Mouse (Mus musculus): Measurements from ENCODE around the gene Cd101. TPM values are rescaled to one million over a fixed set of nuclear protein-coding genes. Genes with fewer than 3 reads are reported as not detected.

Cd101 gene
- total RNA-seq (2021) = under 1 TPM; 0.13 to 0.20 TPM
- long read RNA-seq, experiment 1 = 0 reads
- long read RNA-seq, experiment 2, partial matches to known transcripts = 1 of 2 reads
- long read RNA-seq, experiment 2, other reads (novel, unspliced or antisense) = 1 of 2 reads

GRCm38 (mm10) chr3:101029339-101029738, at the start of gene Cd101:
Cd101 (minus strand) TSS chr3:101029556.
- DNase-seq = no peak

DNA sequence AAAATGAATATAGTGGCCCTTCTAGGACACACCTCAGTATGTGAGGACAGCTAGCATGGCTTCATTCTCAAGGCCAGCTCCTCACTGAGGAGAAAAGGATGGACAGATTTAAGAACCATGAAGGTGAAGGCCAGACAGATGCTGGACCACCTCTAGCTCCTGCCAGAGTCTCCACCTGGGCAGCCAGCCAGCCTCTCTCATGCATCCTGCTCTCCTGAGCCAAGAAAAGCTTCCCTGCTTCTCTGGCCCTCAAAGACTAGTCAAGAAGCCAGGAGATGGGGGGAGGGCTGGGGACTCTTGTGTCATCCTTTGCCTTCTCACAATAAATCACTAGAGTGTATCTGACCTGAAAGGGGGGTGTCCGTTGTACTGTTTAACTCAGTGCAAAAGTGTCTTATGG, 49.0 kb upstream of the Cd101 start:
- peak; percentile 39 for DNase-seq

GRCm38 (mm10) chr3:101077710-101078100, 48.3 kb upstream of the Cd101 start:
- DNase-seq = no peak

GRCm38 (mm10) chr3:101076966-101077709, 47.8 kb upstream of the Cd101 start:
- DNase-seq = no peak

DNA sequence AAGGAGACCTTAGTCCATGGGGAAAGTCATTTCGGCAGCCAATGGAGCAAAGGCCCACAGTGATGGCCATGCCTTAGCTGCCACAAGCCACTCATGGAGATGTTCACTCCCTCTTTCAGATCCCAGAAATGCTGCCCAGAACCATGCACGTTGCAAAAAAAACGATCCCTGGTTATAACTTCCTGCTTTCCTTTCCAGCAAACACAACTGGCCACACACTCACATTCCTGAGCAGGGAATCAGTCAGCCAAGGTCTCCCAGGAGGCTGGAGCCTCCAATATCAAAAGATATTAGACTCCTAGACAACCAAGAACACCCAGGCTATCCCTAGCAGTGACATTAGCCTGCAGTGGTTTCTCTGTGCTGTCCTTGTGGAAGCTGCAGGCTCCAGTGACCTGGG, 46.5 kb upstream of the Cd101 start:
- peak; percentile 25 for DNase-seq

GRCm38 (mm10) chr3:101073384-101073783, 44.0 kb upstream of the Cd101 start:
- no peak for DNase-seq

- no peak for DNase-seq
Measured at GRCm38 (mm10) chr3:101072506-101073215, 43.3 kb upstream of the Cd101 start.

DNA sequence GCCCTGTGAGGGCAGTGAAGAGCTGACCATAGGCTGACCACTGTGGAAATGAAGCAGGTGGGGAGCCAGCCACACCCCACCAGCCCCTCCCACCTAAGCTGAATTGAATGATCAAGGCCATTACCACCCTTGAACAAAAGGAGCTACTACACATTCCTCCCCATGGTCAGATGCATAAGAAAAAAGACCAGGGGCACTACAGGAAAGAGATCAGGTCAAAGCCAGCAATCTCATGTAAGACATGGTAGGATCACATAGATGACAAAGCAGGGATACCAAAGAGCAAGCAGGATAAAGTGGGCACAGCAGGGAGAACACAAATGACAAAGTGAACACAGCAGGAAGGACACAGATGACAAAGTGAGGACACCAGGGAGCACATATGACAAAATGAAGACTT, 42.2 kb upstream of the Cd101 start:
- DNase-seq = no peak

DNA sequence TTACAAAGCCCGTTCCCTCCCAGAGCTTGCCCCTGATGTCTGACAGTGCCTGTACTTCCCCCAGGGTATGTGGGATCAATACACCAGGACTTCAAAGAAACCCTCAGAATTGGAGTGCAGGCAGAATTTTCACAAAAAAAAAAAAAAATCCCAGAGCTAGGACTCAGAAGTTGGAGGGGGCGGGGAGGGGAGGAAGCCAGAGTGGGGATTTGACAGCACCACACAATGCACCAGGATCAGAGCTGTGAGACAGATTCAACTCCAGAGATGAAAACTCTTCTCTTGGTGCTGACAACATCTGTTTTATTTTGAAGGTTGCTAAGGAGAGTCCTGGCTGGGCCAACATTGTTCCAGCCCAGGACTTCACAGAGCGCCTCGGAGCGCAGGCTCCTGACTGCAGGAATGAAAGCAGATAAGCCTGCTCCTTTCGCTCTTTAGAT, 41.5 kb upstream of the Cd101 start:
- peak; percentile 30 for DNase-seq

DNA sequence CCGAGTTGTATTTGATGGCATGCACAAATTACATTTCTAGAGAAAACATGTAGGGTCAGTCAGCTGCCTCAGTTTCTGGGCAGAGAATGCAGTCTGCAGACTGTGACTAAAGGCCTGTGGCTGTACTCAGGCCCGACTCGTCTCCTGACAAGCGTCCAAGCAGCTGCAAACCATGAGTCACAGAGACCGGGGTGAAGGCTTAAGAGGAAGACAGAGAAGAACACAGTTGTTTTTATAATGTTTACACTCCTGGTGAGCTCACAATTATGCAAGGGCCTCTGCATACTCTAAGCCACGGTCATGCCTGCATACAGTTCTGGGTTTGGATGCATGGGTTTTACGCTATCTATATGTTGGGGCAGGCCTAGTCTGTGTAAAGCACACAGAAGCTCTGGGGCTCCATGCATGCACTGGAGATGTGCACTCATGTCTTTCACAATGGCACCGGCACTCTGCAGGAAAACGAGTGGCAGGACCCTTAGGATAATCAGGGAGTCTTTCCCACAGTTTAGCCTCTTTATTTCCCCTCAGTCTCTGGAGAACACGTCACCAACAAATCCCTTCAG, 41.0 kb upstream of the Cd101 start:
- DNase-seq = peak; percentile 81

GRCm38 (mm10) chr3:101068701-101069100, 39.3 kb upstream of the Cd101 start:
- no peak for DNase-seq

GRCm38 (mm10) chr3:101066175-101066574, 36.8 kb upstream of the Cd101 start:
- DNase-seq = no peak

- no peak for DNase-seq
Measured at GRCm38 (mm10) chr3:101061865-101062585, 32.7 kb upstream of the Cd101 start.

GRCm38 (mm10) chr3:101059214-101059613, 29.9 kb upstream of the Cd101 start:
- DNase-seq = no peak

GRCm38 (mm10) chr3:101058203-101058602, 28.8 kb upstream of the Cd101 start:
- no peak for DNase-seq

DNA sequence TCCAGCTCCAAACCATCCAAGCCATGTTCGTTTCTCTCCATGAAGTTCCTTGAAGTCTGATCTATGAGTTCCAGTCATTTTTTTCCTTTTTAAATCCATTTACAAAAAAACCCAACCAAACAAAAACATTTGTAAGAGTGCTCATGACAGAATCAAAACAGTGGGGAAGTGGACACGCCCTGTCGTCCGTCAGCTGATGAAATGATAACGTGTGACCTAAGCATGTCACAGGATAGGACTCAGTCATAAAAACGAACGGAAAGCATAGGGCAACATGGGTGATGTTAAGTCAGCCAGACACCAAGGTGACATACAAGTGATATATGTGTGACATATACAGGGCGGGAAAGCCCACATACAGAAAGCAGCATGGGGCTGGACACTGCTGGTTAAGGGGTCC, 25.9 kb upstream of the Cd101 start:
- no peak for DNase-seq

GRCm38 (mm10) chr3:101051601-101052000, 22.2 kb upstream of the Cd101 start:
- no peak for DNase-seq

DNA sequence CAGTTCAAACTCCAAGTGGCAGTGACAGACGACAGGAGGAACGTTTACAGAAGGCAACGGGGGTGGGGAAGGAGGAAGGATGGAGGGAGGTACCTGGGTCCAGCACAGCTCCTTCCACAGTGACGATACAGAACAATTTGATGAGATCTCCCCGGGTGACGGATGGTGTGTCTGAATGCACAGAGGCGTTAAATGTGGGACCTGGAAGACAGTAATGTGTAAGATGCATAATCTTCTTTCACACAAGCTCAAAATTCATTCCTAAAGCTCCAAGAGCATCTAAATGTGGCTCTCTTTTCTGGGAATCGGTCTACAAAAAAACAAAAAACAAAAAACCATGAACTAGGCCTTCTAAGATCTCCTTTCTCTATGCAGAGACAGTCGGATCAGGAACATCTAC, 20.6 kb upstream of the Cd101 start:
- no peak for DNase-seq

GRCm38 (mm10) chr3:101048781-101049180, 19.4 kb upstream of the Cd101 start:
- DNase-seq = no peak

- DNase-seq = peak; percentile 72
Measured at GRCm38 (mm10) chr3:101047586-101048275, 18.4 kb upstream of the Cd101 start.

GRCm38 (mm10) chr3:101045431-101045830, 16.1 kb upstream of the Cd101 start:
- peak; percentile 84 for DNase-seq

DNA sequence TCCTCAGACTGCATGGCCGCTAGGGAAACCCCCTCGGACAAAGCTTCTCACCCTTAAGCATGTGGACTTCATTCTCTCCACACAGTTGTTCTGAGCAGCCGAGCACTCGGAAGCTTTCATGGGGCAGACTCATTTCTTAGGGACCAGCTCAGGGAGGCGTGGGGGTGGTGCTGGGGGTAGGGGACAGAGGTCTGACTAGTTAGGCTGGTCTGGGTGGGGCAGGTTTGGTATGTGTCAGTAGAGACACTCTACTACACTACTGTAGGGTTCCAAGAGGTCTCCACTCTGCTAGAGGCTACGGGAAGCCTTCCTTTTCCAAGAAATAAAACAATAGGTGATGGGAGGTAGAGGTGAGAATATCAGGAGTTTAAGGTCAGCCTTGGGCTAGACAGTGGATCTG, 15.3 kb upstream of the Cd101 start:
- no peak for DNase-seq

Data from gastrocnemius, postnatal 25 days (tissue).